Mouse (Mus musculus): Measurements from ENCODE around the gene Zfhx3.

DNA sequence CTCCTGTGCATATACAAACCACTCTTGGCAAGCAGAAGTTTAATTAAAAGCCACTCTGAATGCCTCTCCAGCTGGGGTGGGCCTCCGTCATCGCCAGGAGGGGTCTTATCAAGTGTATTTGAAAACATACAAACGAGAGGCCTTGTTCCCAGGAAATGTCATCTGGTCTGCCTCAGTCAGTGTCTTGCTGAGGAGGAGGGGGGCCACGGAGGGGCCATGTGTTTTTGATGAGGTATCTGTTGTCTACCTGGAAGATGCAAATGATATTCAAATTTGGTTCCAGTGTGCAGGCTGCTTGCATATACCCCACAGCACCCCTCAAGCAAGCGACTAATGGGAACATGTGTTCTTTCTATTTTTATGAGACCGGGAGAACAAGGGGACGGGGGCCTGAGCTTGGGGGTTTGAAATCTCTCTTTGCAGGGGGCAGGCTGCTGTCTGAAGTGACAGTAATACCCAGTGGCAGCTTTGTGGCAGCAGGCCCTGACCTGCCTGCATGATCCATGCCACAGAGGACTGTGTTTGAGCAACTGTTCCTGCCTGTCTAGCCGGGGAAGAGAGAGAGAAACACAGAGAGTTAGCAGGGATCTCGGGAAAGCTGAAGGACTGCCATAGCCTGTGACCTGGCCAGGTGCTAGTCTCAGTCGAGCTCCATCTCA, 412.8 kb downstream of the Zfhx3 start:
- TF ChIP-seq NRF1 (IDR thresholded peaks at IDR 0.05; ENCODE audit: insufficient read depth, low read depth, low read length, poor library complexity, severe bottlenecking) (no peak), USF1 (IDR thresholded peaks at IDR 0.05; ENCODE audit: low read depth, low read length) (no peak), CTCF (IDR thresholded peaks at IDR 0.05 in 2 of 3, conservative IDR thresholded peaks at IDR 0.05 in 1 of 3; ENCODE audit: control insufficient read depth in 1 of 3, insufficient read depth in 1 of 3, low read depth in 2 of 3, low read length in 3 of 3, poor library complexity in 1 of 3, severe bottlenecking in 1 of 3) (no peak), SMC3 (IDR thresholded peaks at IDR 0.05; ENCODE audit: low read depth, low read length) (no peak), RAD21 (IDR thresholded peaks at IDR 0.05; ENCODE audit: low read depth, low read length) (no peak), MAX (IDR thresholded peaks at IDR 0.05; ENCODE audit: low read length) (no peak)

Data from MEL (cell line).